Comparison of ENCODE assay signal across 14 mouse cellular contexts in the genomic region with DNA sequence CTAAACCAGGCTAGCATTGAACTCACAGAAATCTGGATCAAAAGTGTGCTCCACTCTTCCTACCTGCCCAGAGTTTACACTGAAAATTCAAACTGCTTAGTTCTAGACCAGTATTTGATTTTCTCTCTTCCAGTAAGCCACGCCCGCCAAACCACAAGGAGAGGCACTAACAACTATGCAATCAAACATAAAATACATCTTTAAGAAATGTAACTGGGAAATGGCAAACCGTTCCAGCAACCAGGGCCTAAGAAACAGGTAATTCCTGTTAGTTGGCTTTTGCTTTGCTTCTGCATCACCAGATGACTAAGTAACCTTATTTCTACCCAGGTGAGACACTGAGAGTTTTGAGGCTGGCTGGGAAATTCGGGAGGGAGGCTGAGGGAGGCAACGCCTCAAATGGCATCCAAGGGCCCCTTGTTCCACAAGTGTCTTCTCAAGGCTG. TPM values are rescaled to one million over a fixed set of nuclear protein-coding genes. Genes with fewer than 3 reads are reported as not detected.
DNase-seq lines count a peak whose midpoint lies in the region; ATAC-seq lines count a peak whose summit lies in the region.
"Had no signal": no experiment of that assay in that cellular context is flagged by ENCODE, and none has a peak within 500 bp of the region (broad histone marks: within the 10 kb centered on the region; RNA-seq: fewer than 3 reads in every experiment).

No protein-coding gene starts in this region.

- no peaks in the 10 kb centered on the region for H3K9me3 ChIP-seq in intestine, embryonic 15.5 days
- H3K9me3 ChIP-seq in intestine, embryonic 16.5 days (ENCODE audit: control insufficient read depth, low read length): no peaks in the 10 kb centered on the region
- H3K9me3 ChIP-seq: liver, embryonic 15.5 days had no signal

- WGBS in intestine, embryonic 15.5 days: 57% methylated on average over 5 of the region's 5 CpGs
- 60% methylated on average over 5 of the region's 5 CpGs for WGBS in intestine, embryonic 16.5 days

- H3K27ac ChIP-seq in intestine, embryonic 15.5 days: no peak overlapping the region
- H3K27ac ChIP-seq in intestine, embryonic 16.5 days (ENCODE audit: low read length): no peak overlapping the region; the same call in 1 of the 2 replicates
- H3K27ac ChIP-seq: gastrocnemius, adult 2 months; liver, embryonic 15.5 days had no signal

- peak; percentile 26 for DNase-seq in 416B (ENCODE audit: low read depth)
- peak; percentile 74 for DNase-seq in induced T-regulatory cell, adult 2 months (ENCODE audit: low read depth)
- peak; percentile 53 to 58 for DNase-seq in lung, postnatal 4 days
- no peak for DNase-seq in layer of hippocampus, adult 11-12 months (ENCODE audit: low spot score)
- DNase-seq in right cerebral cortex, postnatal 25 days: no peak
- DNase-seq: cerebellum, adult 9-11 months; gastrocnemius, adult 2 months; heart, postnatal 36 days had no signal

- H3K4me3 ChIP-seq in intestine, embryonic 15.5 days (replicated peaks): no peak overlapping the region
- H3K4me3 ChIP-seq in intestine, embryonic 16.5 days (ENCODE audit: low read length): no peak overlapping the region
- H3K4me3 ChIP-seq: liver, embryonic 15.5 days had no signal

- peak; percentile 22; the same call in 1 of the 2 replicates for ATAC-seq in intestine, embryonic 15.5 days
- no peak for ATAC-seq in intestine, embryonic 16.5 days
- no peak for ATAC-seq in megakaryocyte progenitor cell, adult 5-6 weeks (replicated peaks; ENCODE audit: poor library complexity)

- no peak overlapping the region for H3K4me2 ChIP-seq in intestine, embryonic 15.5 days (replicated peaks)
- H3K4me2 ChIP-seq in intestine, embryonic 16.5 days (ENCODE audit: low read depth, low read length): no peak overlapping the region

- no peaks in the 10 kb centered on the region for H3K27me3 ChIP-seq in intestine, embryonic 15.5 days (replicated peaks)
- H3K27me3 ChIP-seq in intestine, embryonic 16.5 days (replicated peaks; ENCODE audit: control insufficient read depth, insufficient read depth, low read length): no peaks in the 10 kb centered on the region
- H3K27me3 ChIP-seq: liver, embryonic 15.5 days had no signal

- H3K4me1 ChIP-seq in intestine, embryonic 15.5 days (replicated peaks): no peaks in the 10 kb centered on the region
- 0 out of 2 replicates have a peak, but pooled peaks cover 2% of the 10 kb centered on the region for H3K4me1 ChIP-seq in intestine, embryonic 16.5 days (ENCODE audit: control insufficient read depth, insufficient read depth, low read length)
- H3K4me1 ChIP-seq: liver, embryonic 15.5 days had no signal

- H3K36me3 ChIP-seq in intestine, embryonic 15.5 days: no peaks in the 10 kb centered on the region
- no peaks in the 10 kb centered on the region for H3K36me3 ChIP-seq in intestine, embryonic 16.5 days (ENCODE audit: control insufficient read depth, insufficient read depth, low read length)
- H3K36me3 ChIP-seq: liver, embryonic 15.5 days had no signal

- H3K9ac ChIP-seq in intestine, embryonic 15.5 days: no peak overlapping the region
- no peak overlapping the region for H3K9ac ChIP-seq in intestine, embryonic 16.5 days (ENCODE audit: low read depth, low read length)
- H3K9ac ChIP-seq: liver, embryonic 15.5 days had no signal

RNA-seq across cellular contexts. Expression of a gene that starts 13.4 kb away (rescaled TPM):
- 826 and 951 TPM in 2 replicates for polyA plus RNA-seq in intestine, embryonic 15.5 days (2015; fragmentation: Nextera tagmentation; extraction: Ambion mirVana)
- polyA plus RNA-seq in intestine, embryonic 16.5 days (2015; fragmentation: Nextera tagmentation; extraction: Ambion mirVana): 711 and 730 TPM in 2 replicates
- total RNA-seq in megakaryocyte progenitor cell, adult 5-6 weeks (2015): 1,747 and 1,792 TPM in 2 replicates
- 99.3 and 111 TPM in 2 replicates for total RNA-seq in megakaryocyte progenitor cell, adult 5-6 weeks (2017)

RNA-seq across cellular contexts. Expression of a gene that starts 38.3 kb away (rescaled TPM):
- polyA plus RNA-seq in intestine, embryonic 15.5 days (2015; fragmentation: Nextera tagmentation; extraction: Ambion mirVana): not detected in 2 replicates
- polyA plus RNA-seq in intestine, embryonic 16.5 days (2015; fragmentation: Nextera tagmentation; extraction: Ambion mirVana): not detected in 2 replicates
- not detected in 2 replicates for total RNA-seq in megakaryocyte progenitor cell, adult 5-6 weeks (2015)
- not detected in 2 replicates for total RNA-seq in megakaryocyte progenitor cell, adult 5-6 weeks (2017)
- total RNA-seq: gastrocnemius, adult 2 months; heart, postnatal 36 days; layer of hippocampus, postnatal 14 days had no signal
- polyA plus RNA-seq: C2C12; liver, embryonic 15.5 days had no signal

RNA-seq across cellular contexts. Expression of a gene that starts 48.0 kb away (rescaled TPM):
- polyA plus RNA-seq in intestine, embryonic 15.5 days (2015; fragmentation: Nextera tagmentation; extraction: Ambion mirVana): 640 and 689 TPM in 2 replicates
- 722 and 728 TPM in 2 replicates for polyA plus RNA-seq in intestine, embryonic 16.5 days (2015; fragmentation: Nextera tagmentation; extraction: Ambion mirVana)
- 146 and 155 TPM in 2 replicates for total RNA-seq in megakaryocyte progenitor cell, adult 5-6 weeks (2015)
- total RNA-seq in megakaryocyte progenitor cell, adult 5-6 weeks (2017): 217 and 260 TPM in 2 replicates

Comparison
In these comparisons a context has a peak if more than half of its experiments do, and no peak if none do; other contexts are left out.
1. DNase-seq: peak in 416B (single experiment), induced T-regulatory cell, adult 2 months (single experiment) and lung, postnatal 4 days (2 of 2); none in layer of hippocampus, adult 11-12 months (single experiment) and right cerebral cortex, postnatal 25 days (single experiment).